Mouse (Mus musculus): Measurements from ENCODE around the gene Zfp39. TPM values are rescaled to one million over a fixed set of nuclear protein-coding genes. Genes with fewer than 3 reads are reported as not detected.
A peak's percentile ranks its signal among the peaks of the same experiment; 100 is the strongest.

Gene Zfp39
- polyA plus RNA-seq, 1 experiment from 2014 or later, result 3.5 TPM

- Histone ChIP-seq H3K4me3 (ENCODE audit: low read length) (no peak overlapping the region), H3K4me1 (ENCODE audit: control insufficient read depth, insufficient read depth, low read length) (peaks cover 8% of the 10 kb centered on the region), H3K27ac (ENCODE audit: low read length) (no peak overlapping the region), H3K36me3 (ENCODE audit: control insufficient read depth, insufficient read depth, low read length) (no peaks in the 10 kb centered on the region), H3K9me3 (ENCODE audit: control insufficient read depth, low read length) (no peaks in the 10 kb centered on the region), H3K4me2 (ENCODE audit: low read depth, low read length) (no peak overlapping the region), H3K9ac (ENCODE audit: low read depth, low read length) (no peak overlapping the region), H3K27me3 (replicated peaks; ENCODE audit: control insufficient read depth, insufficient read depth, low read length) (no peaks in the 10 kb centered on the region)
- WGBS, result 73% methylated on average over 5 of the region's 5 CpGs
- no peak for ATAC-seq
Measured at GRCm38 (mm10) chr11:58944136-58944535, 40.1 kb upstream of the Zfp39 start.

GRCm38 (mm10) chr11:58939088-58939439 is 35.0 kb upstream of the Zfp39 start:
- H3K36me3 ChIP-seq (ENCODE audit: control insufficient read depth, insufficient read depth, low read length), result no peaks in the 10 kb centered on the region
- H3K9ac ChIP-seq (ENCODE audit: low read depth, low read length), result peak overlapping the region; percentile 95; the same call in 1 of the 2 replicates
- ATAC-seq, result peak; percentile 12
- WGBS, result 9% methylated on average over 6 of the region's 6 CpGs
- peak overlapping the region; percentile 88 for H3K4me3 ChIP-seq (ENCODE audit: low read length)
- H3K27me3 ChIP-seq (replicated peaks; ENCODE audit: control insufficient read depth, insufficient read depth, low read length), result no peaks in the 10 kb centered on the region
- no peak overlapping the region for H3K27ac ChIP-seq (ENCODE audit: low read length)
- H3K4me1 ChIP-seq (ENCODE audit: control insufficient read depth, insufficient read depth, low read length), result peaks cover 10% of the 10 kb centered on the region
- no peaks in the 10 kb centered on the region for H3K9me3 ChIP-seq (ENCODE audit: control insufficient read depth, low read length)
- H3K4me2 ChIP-seq (ENCODE audit: low read depth, low read length), result peak overlapping the region; percentile 28

- Histone ChIP-seq H3K4me3 (ENCODE audit: low read length) (peak within 1 kb of the TSS; percentile 88), H3K9me3 (ENCODE audit: control insufficient read depth, low read length) (no peaks in the 10 kb centered on the region), H3K9ac (ENCODE audit: low read depth, low read length) (peak within 1 kb of the TSS; percentile 95), H3K4me1 (ENCODE audit: control insufficient read depth, insufficient read depth, low read length) (peaks cover 10% of the 10 kb centered on the region), H3K36me3 (ENCODE audit: control insufficient read depth, insufficient read depth, low read length) (peaks cover 3% of the 10 kb centered on the region; the same call in 1 of the 2 replicates), H3K27me3 (replicated peaks; ENCODE audit: control insufficient read depth, insufficient read depth, low read length) (no peaks in the 10 kb centered on the region), H3K27ac (ENCODE audit: low read length) (peak within 1 kb of the TSS; percentile 88), H3K4me2 (ENCODE audit: low read depth, low read length) (peak within 1 kb of the TSS; percentile 90)
- ATAC-seq, result peak; percentile 97
- under 1% methylated on average over 95 of the region's 95 CpGs for WGBS
Measured at GRCm38 (mm10) chr11:58938322-58939087, 34.5 kb upstream of the Zfp39 start, which contains the start of gene Rnf187. Rnf187 (minus strand) TSS chr11:58938916.

- H3K27ac ChIP-seq (ENCODE audit: low read length), result peak overlapping the region; percentile 88
Measured at GRCm38 (mm10) chr11:58937909-58938308, 33.9 kb upstream of the Zfp39 start.

GRCm38 (mm10) chr11:58931576-58931975 is 27.6 kb upstream of the Zfp39 start:
- Histone ChIP-seq H3K27ac (ENCODE audit: low read length) (no peak overlapping the region), H3K4me1 (ENCODE audit: control insufficient read depth, insufficient read depth, low read length) (peaks cover 4% of the 10 kb centered on the region; the same call in 1 of the 2 replicates), H3K27me3 (replicated peaks; ENCODE audit: control insufficient read depth, insufficient read depth, low read length) (no peaks in the 10 kb centered on the region), H3K9ac (ENCODE audit: low read depth, low read length) (no peak overlapping the region), H3K36me3 (ENCODE audit: control insufficient read depth, insufficient read depth, low read length) (peaks cover 13% of the 10 kb centered on the region; the same call in 1 of the 2 replicates), H3K4me3 (ENCODE audit: low read length) (no peak overlapping the region), H3K9me3 (ENCODE audit: control insufficient read depth, low read length) (no peaks in the 10 kb centered on the region), H3K4me2 (ENCODE audit: low read depth, low read length) (no peak overlapping the region)
- 59% methylated on average over 4 of the region's 4 CpGs for WGBS
- ATAC-seq, result no peak; the same call in 1 of the 2 replicates

More at GRCm38 (mm10) chr11:58937909-58938308, 33.9 kb upstream of the Zfp39 start:
- Histone ChIP-seq H3K4me2 (ENCODE audit: low read depth, low read length) (peak overlapping the region; percentile 90), H3K27me3 (replicated peaks; ENCODE audit: control insufficient read depth, insufficient read depth, low read length) (no peaks in the 10 kb centered on the region), H3K9me3 (ENCODE audit: control insufficient read depth, low read length) (no peaks in the 10 kb centered on the region), H3K9ac (ENCODE audit: low read depth, low read length) (peak overlapping the region; percentile 95), H3K4me1 (ENCODE audit: control insufficient read depth, insufficient read depth, low read length) (peaks cover 10% of the 10 kb centered on the region), H3K4me3 (ENCODE audit: low read length) (peak overlapping the region; percentile 88), H3K36me3 (ENCODE audit: control insufficient read depth, insufficient read depth, low read length) (peaks cover 9% of the 10 kb centered on the region; the same call in 1 of the 2 replicates)
- 0 out of 2 replicates have a peak, but pooled peaks have one; percentile 2 for ATAC-seq
- WGBS, result under 1% methylated on average over 13 of the region's 13 CpGs

- no peak overlapping the region for H3K4me3 ChIP-seq (ENCODE audit: low read length)
- H3K27me3 ChIP-seq (replicated peaks; ENCODE audit: control insufficient read depth, insufficient read depth, low read length), result no peaks in the 10 kb centered on the region
- WGBS, result 85% methylated on average over 3 of the region's 3 CpGs
- H3K4me1 ChIP-seq (ENCODE audit: control insufficient read depth, insufficient read depth, low read length), result peaks cover 4% of the 10 kb centered on the region; the same call in 1 of the 2 replicates
- H3K27ac ChIP-seq (ENCODE audit: low read length), result no peak overlapping the region
- ATAC-seq, result no peak
- H3K9me3 ChIP-seq (ENCODE audit: control insufficient read depth, low read length), result no peaks in the 10 kb centered on the region
- no peak overlapping the region for H3K9ac ChIP-seq (ENCODE audit: low read depth, low read length)
- H3K36me3 ChIP-seq (ENCODE audit: control insufficient read depth, insufficient read depth, low read length), result peaks cover 13% of the 10 kb centered on the region; the same call in 1 of the 2 replicates
- H3K4me2 ChIP-seq (ENCODE audit: low read depth, low read length), result no peak overlapping the region
Measured at GRCm38 (mm10) chr11:58930254-58930653, 26.2 kb upstream of the Zfp39 start.

- Histone ChIP-seq H3K4me1 (ENCODE audit: control insufficient read depth, insufficient read depth, low read length) (peaks cover 4% of the 10 kb centered on the region; the same call in 1 of the 2 replicates), H3K36me3 (ENCODE audit: control insufficient read depth, insufficient read depth, low read length) (peaks cover 13% of the 10 kb centered on the region; the same call in 1 of the 2 replicates), H3K27me3 (replicated peaks; ENCODE audit: control insufficient read depth, insufficient read depth, low read length) (no peaks in the 10 kb centered on the region), H3K27ac (ENCODE audit: low read length) (no peak overlapping the region), H3K9ac (ENCODE audit: low read depth, low read length) (no peak overlapping the region), H3K4me2 (ENCODE audit: low read depth, low read length) (no peak overlapping the region), H3K4me3 (ENCODE audit: low read length) (no peak overlapping the region), H3K9me3 (ENCODE audit: control insufficient read depth, low read length) (no peaks in the 10 kb centered on the region)
- whole genome bisulfite sequencing, result 40% methylated on average over 3 of the region's 3 CpGs
- ATAC-seq, result 0 out of 2 replicates have a peak, but pooled peaks have one; percentile 17
Measured at GRCm38 (mm10) chr11:58929641-58930040, 25.6 kb upstream of the Zfp39 start.

GRCm38 (mm10) chr11:58929055-58929454 is 25.0 kb upstream of the Zfp39 start:
- no peak overlapping the region for H3K27ac ChIP-seq (ENCODE audit: low read length)
- H3K9ac ChIP-seq (ENCODE audit: low read depth, low read length), result no peak overlapping the region
- peaks cover 13% of the 10 kb centered on the region; the same call in 1 of the 2 replicates for H3K36me3 ChIP-seq (ENCODE audit: control insufficient read depth, insufficient read depth, low read length)
- H3K9me3 ChIP-seq (ENCODE audit: control insufficient read depth, low read length), result no peaks in the 10 kb centered on the region
- 73% methylated on average over 4 of the region's 4 CpGs for WGBS
- H3K4me1 ChIP-seq (ENCODE audit: control insufficient read depth, insufficient read depth, low read length), result peaks cover 4% of the 10 kb centered on the region; the same call in 1 of the 2 replicates
- no peak for ATAC-seq
- no peak overlapping the region for H3K4me3 ChIP-seq (ENCODE audit: low read length)
- H3K4me2 ChIP-seq (ENCODE audit: low read depth, low read length), result no peak overlapping the region
- H3K27me3 ChIP-seq (replicated peaks; ENCODE audit: control insufficient read depth, insufficient read depth, low read length), result no peaks in the 10 kb centered on the region

GRCm38 (mm10) chr11:58927790-58928651 is 24.0 kb upstream of the Zfp39 start:
- peak; percentile 66 for ATAC-seq
- Histone ChIP-seq H3K4me1 (ENCODE audit: control insufficient read depth, insufficient read depth, low read length) (peaks cover 4% of the 10 kb centered on the region; the same call in 1 of the 2 replicates), H3K36me3 (ENCODE audit: control insufficient read depth, insufficient read depth, low read length) (peaks cover 5% of the 10 kb centered on the region; the same call in 1 of the 2 replicates), H3K27me3 (replicated peaks; ENCODE audit: control insufficient read depth, insufficient read depth, low read length) (no peaks in the 10 kb centered on the region), H3K27ac (ENCODE audit: low read length) (peak overlapping the region; percentile 53; the same call in 1 of the 2 replicates), H3K9me3 (ENCODE audit: control insufficient read depth, low read length) (no peaks in the 10 kb centered on the region), H3K4me2 (ENCODE audit: low read depth, low read length) (peak overlapping the region; percentile 47), H3K9ac (ENCODE audit: low read depth, low read length) (peak overlapping the region; percentile 46; the same call in 1 of the 2 replicates), H3K4me3 (ENCODE audit: low read length) (peak overlapping the region; percentile 35)
- 24% methylated on average over 20 of the region's 20 CpGs for WGBS

Measured in intestine, embryonic 16.5 days (tissue).